Mouse (Mus musculus) splenic B cell, adult 2 months (primary cell): ENCODE data around the gene Gm3278.
"Not testable (repeated sequence)": the region's sequence is repeated elsewhere in the genome, so short reads cannot be mapped to it uniquely, and the experiment has no call there.

Experiments used
- DNase-seq: peaks from one replicate; pipeline ENCODE4 v3.0.0-alpha.2; 2011; ENCODE audit warnings: low read depth, low spot score
- H3K27me3 ChIP-seq: 2 replicates; pipeline ENCODE4 v1.6.1; 2012; ENCODE audit warnings: mild to moderate bottlenecking, low read length, moderate library complexity, mixed read lengths; ENCODE audit not compliant: control insufficient read depth, poor library complexity, insufficient read depth, severe bottlenecking
- H3K36me3 ChIP-seq: 2 replicates; pipeline ENCODE4 v1.6.1; 2012; ENCODE audit warnings: mild to moderate bottlenecking, low read length, moderate library complexity, mixed read lengths; ENCODE audit not compliant: control insufficient read depth, poor library complexity, insufficient read depth, severe bottlenecking

Gene Gm3278

GRCm38 (mm10) chr14:4892116-4892515 is at the start of gene Gm3278:
TSS of gene Gm3278 (plus strand) at chr14:4892416.
- DNase-seq, H3K36me3 ChIP-seq, H3K27me3 ChIP-seq: not testable (repeated sequence)

- not testable (repeated sequence) for DNase-seq, H3K27me3 ChIP-seq, H3K36me3 ChIP-seq
These were observed 36.8 kb upstream of the Gm3278 start, which contains the start of gene Gm3264 for GRCm38 (mm10) chr14:4855299-4855980. TSS of gene Gm3264 (plus strand) at chr14:4855576.
